Mouse (Mus musculus) midbrain, embryonic 10.5 days (tissue): ENCODE measurements at regions not wholly inside any gene's neighbourhood (a gene's known extent, or its start where the extent isn't known, plus 50 kb on each side); places are given as distances from the start of the nearest gene placed in this dataset.

Experiments
- DNase-seq: peaks from one replicate; pipeline ENCODE4 v3.0.0-alpha.2; 2017; ENCODE audit warnings: low spot score
- H3K27ac ChIP-seq: fragments of 300-500 bp; sonication (generic); replicated peaks from 2 replicates; pipeline ENCODE4 v1.5.1; 2016; ENCODE audit warnings: mild to moderate bottlenecking
- H3K27me3 ChIP-seq: fragments of 300-500 bp; sonication (generic); 2 replicates; pipeline ENCODE4 v1.6.1; 2016; ENCODE audit warnings: low read depth, mild to moderate bottlenecking; ENCODE audit not compliant: poor library complexity, severe bottlenecking
- H3K36me3 ChIP-seq: fragments of 300-500 bp; sonication (generic); 2 replicates; pipeline ENCODE4 v1.6.1; 2016; ENCODE audit warnings: mild to moderate bottlenecking, moderate library complexity
- H3K4me1 ChIP-seq: fragments of 300-500 bp; sonication (generic); 2 replicates; pipeline ENCODE4 v1.6.1; 2016
- H3K4me3 ChIP-seq: fragments of 300-500 bp; sonication (generic); 2 replicates; pipeline ENCODE4 v1.5.1; 2016; ENCODE audit warnings: mild to moderate bottlenecking, moderate library complexity
- H3K9me3 ChIP-seq: fragments of 300-500 bp; sonication (generic); replicated peaks from 2 replicates; pipeline ENCODE4 v1.6.1; 2016; ENCODE audit warnings: mild to moderate bottlenecking
- WGBS: fragments of 180-500 bp; shearing (Covaris S2); methylation state at CpG from one replicate; pipeline ENCODE4 v1.1.7; 2016; 5-methylcytosine and 5-hydroxymethylcytosine counted together

DNA sequence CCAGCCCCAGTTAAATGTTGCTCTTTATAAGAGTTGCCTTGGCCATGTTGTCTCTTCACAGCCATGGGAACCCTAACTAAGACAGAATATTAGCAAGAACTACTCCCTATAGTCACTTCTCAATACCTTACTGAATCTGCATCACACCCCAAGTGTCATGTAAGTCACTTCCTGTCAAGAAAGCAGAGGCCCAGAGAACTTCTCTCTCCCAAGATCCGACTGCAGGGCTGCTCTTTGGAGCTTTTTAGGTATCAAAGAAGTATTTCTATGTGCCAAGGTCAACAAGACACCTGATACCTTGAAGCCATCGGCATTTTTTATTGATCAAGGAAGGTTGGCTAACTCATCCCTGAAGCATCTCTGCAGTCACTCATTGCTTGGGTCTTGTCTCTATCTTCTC, 72.0 kb upstream of the Rap1b start:
- H3K4me1 ChIP-seq, result no peaks in the 10 kb centered on the region
- no peaks in the 10 kb centered on the region for H3K36me3 ChIP-seq
- 86% methylated on average over 2 of the region's 2 CpGs for WGBS
- no peaks in the 10 kb centered on the region for H3K9me3 ChIP-seq
- H3K27me3 ChIP-seq, result no peaks in the 10 kb centered on the region
- no peak for DNase-seq
- H3K4me3 ChIP-seq, result no peak overlapping the region
- H3K27ac ChIP-seq, result no peak overlapping the region

DNA sequence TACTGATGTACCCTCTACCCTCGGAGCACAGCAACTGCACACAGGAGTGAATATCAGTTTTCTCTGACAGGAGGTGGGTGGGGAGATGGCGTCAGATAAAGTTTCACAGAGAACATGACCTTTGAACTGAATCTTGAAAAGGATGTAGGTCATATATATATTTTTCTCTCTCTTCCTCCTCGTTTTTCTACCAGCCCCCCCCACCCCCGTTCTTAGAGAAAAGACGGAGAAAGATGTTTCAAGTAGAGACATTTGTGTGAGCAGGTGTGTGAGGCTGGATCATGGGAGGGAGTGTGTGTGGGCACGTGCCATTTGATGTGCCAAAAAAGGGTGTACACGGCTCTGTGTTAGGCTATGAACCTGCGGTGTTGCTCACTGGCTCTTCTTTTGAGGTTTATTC, 72.8 kb upstream of the Rap1b start:
- Histone ChIP-seq H3K9me3 (no peaks in the 10 kb centered on the region), H3K27ac (no peak overlapping the region), H3K4me3 (no peak overlapping the region), H3K36me3 (no peaks in the 10 kb centered on the region), H3K27me3 (no peaks in the 10 kb centered on the region), H3K4me1 (no peaks in the 10 kb centered on the region)
- 84% methylated on average over 8 of the region's 8 CpGs for WGBS
- no peak for DNase-seq

DNA sequence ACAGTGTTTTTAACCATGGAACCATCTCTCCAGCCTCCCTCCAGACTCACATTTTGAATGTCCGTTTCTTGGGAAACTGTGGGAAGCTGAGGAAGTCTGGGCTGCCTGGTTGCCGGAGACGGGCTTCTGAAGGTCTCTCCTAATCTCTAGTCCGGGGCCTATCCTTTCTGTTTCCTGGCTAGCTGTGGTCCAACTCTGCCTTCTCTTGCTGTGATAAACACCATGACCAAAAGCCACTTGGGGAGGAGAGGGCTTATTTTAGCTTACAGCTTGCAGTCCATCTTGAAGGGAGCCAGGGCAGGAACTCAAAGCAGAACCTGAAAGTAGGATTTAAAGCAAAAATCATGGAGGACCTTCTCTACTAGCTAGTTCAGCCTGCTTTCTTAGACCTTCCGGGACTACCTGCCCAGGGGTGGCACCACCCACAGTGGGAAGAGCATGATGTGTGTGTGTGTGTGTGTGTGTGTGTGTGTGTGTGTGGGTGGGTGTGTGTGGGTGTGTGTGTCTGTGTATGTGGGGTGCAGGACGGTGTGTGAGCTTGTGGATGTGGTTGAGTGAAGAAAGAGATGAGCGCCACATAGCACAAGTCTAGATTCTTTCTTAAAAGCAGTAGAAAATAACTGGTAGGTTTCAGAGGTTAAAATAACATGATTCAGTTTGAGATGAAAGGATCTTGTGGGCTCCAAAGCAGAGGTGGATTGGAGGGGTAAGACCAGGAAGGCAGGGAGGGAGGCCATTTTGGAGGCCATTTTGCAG, 73.5 kb upstream of the Rap1b start:
- 92% methylated on average over 7 of the region's 7 CpGs for WGBS
- Histone ChIP-seq H3K4me1 (no peaks in the 10 kb centered on the region), H3K36me3 (no peaks in the 10 kb centered on the region), H3K27me3 (no peaks in the 10 kb centered on the region), H3K27ac (no peak overlapping the region), H3K9me3 (no peaks in the 10 kb centered on the region), H3K4me3 (no peak overlapping the region)
- no peak for DNase-seq

DNA sequence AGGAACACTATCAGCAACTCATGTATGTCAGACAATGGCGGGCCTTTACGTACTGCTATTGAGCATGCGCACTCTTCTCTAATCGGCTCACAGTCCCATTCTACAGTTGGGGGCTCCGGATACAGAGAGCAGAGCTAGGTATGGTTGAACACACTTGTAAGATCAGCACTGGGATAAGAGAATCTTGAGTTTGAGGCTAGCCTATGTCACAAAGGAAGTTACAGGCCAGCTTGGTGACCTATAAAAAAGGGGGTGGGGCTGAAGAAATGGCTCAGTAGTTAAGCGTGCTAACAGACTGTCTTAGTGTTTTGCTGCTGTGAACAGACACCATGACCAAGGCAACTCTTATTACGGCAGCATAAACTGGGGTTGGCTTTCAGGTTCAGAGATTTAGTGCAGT, 79.4 kb upstream of the Rap1b start:
- no peaks in the 10 kb centered on the region for H3K27me3 ChIP-seq
- no peaks in the 10 kb centered on the region for H3K36me3 ChIP-seq
- no peak overlapping the region for H3K4me3 ChIP-seq
- 95% methylated on average over 7 of the region's 7 CpGs for WGBS
- DNase-seq, result no peak
- no peaks in the 10 kb centered on the region for H3K9me3 ChIP-seq
- no peak overlapping the region for H3K27ac ChIP-seq
- no peaks in the 10 kb centered on the region for H3K4me1 ChIP-seq

DNA sequence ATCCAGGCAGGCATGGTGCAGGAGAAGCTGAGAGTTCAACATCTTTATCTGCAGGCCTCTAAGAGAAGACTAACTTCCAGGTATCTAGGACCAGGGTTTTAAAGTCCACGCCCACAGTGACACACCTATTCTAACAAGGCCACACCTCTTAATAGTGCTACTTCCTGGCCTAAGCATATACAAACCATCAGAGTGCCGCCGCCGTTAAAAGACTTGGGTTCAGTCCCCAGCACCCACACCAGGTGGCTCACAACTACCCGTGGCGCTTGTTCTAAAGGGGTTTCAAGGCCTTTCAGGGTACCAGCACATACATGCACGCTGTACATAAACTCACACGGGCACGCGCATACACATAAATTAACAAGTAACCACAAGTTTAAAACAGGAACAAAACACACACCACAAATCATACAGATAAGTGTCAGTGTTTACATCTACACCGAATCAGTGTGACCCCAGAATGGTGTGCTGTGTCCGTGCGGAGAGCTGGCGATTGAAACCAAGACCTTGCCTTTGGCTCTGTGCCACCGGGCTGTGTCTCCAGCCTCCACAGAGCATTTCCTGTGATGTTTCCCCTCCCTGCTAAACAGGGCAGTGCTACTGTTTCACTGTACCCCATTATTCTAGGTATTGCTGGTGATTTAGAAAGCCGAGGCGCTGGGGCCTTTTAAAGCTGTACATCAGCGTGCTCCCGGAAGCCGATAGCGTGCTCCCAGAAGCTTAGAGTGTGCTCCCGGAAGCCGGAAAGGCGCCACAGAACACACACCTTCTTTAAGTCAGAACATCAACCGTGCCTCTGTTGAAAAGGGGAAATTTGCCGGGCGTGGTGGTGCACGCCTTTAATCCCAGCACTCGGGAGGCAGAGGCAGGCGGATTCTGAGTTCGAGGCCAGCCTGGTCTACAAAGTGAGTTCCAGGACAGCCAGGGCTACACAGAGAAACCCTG, 80.0 kb upstream of the Rap1b start:
- Histone ChIP-seq H3K36me3 (no peaks in the 10 kb centered on the region), H3K27me3 (no peaks in the 10 kb centered on the region), H3K4me1 (no peaks in the 10 kb centered on the region), H3K9me3 (no peaks in the 10 kb centered on the region), H3K4me3 (no peak overlapping the region), H3K27ac (no peak overlapping the region)
- WGBS, result 94% methylated on average over 31 of the region's 31 CpGs
- DNase-seq, result no peak

DNA sequence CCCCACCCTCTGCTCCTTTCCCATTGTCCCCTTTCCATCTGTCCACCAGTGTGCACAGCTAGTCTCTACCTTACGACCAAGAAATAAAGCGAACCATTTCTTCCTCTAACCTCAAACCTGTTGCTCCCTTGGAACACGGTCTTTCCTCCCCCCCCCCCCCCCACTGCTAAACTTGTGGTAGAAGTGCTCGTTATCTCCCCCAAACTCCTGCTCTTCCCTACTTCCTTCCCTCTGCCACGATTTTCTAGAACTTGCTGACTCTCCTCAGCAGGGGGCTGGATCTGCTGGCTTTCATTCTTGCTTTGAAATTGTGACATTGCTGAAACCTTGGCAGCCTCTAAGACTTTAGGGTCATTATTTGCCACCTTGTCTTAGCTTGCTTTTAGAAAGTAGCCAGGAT, 83.2 kb upstream of the Rap1b start:
- 62% methylated on average over 5 of the region's 5 CpGs for WGBS
- no peaks in the 10 kb centered on the region for H3K36me3 ChIP-seq

DNA sequence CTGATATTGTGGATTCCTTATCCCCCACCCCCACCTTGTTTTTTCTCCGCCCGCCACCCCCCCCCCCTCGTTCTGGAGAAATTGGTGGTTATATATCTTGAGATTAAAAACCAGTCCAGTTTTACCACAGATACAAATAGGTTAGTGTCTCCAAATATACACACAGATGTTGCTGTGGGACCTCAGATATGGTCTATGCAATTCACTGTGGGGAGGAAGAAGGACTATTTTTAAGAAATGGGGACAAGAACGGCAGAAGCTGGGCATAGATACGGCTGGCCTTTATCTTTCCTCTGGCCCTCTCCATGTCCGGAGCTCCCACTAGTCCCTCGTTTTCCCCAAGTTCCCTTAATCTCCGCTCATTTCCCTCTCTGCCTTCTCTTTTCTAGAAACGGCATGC, 89.0 kb upstream of the Rap1b start:
- no peak overlapping the region for H3K27ac ChIP-seq
- 82% methylated on average over 9 of the region's 9 CpGs for WGBS
- H3K4me3 ChIP-seq, result no peak overlapping the region
- no peaks in the 10 kb centered on the region for H3K36me3 ChIP-seq
- peaks cover 5% of the 10 kb centered on the region for H3K4me1 ChIP-seq
- H3K27me3 ChIP-seq, result no peaks in the 10 kb centered on the region
- no peaks in the 10 kb centered on the region for H3K9me3 ChIP-seq
- no peak for DNase-seq

More for the DNA sequence above, 83.2 kb upstream of the Rap1b start:
- no peaks in the 10 kb centered on the region for H3K9me3 ChIP-seq
- no peak for DNase-seq
- no peaks in the 10 kb centered on the region for H3K27me3 ChIP-seq
- H3K4me3 ChIP-seq, result no peak overlapping the region
- H3K27ac ChIP-seq, result no peak overlapping the region
- H3K4me1 ChIP-seq, result peaks cover 5% of the 10 kb centered on the region

DNA sequence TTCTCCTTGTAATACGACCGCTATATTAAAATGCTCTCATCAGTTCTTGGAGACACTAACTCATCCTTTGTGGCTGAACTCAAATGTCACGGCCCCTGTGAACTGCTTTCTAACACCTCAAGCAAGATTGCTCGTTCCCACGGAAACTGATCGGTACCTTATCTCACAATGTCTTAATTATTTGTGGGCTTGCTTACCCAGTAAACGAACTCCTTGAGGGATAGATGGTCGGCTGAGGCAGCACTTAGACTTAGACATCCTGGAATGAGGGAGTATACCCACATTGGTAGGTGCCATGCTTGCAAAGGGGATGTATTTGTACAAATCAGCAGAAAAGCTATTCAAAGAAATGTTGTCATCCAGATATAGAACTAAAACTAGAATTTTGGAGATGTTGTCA, 92.9 kb upstream of the Rap1b start:
- DNase-seq, result no peak
- Histone ChIP-seq H3K9me3 (no peaks in the 10 kb centered on the region), H3K27ac (no peak overlapping the region), H3K36me3 (no peaks in the 10 kb centered on the region), H3K4me1 (peaks cover 4% of the 10 kb centered on the region; the same call in 1 of the 2 replicates), H3K27me3 (no peaks in the 10 kb centered on the region), H3K4me3 (no peak overlapping the region)
- WGBS, result 83% methylated on average over 8 of the region's 8 CpGs

DNA sequence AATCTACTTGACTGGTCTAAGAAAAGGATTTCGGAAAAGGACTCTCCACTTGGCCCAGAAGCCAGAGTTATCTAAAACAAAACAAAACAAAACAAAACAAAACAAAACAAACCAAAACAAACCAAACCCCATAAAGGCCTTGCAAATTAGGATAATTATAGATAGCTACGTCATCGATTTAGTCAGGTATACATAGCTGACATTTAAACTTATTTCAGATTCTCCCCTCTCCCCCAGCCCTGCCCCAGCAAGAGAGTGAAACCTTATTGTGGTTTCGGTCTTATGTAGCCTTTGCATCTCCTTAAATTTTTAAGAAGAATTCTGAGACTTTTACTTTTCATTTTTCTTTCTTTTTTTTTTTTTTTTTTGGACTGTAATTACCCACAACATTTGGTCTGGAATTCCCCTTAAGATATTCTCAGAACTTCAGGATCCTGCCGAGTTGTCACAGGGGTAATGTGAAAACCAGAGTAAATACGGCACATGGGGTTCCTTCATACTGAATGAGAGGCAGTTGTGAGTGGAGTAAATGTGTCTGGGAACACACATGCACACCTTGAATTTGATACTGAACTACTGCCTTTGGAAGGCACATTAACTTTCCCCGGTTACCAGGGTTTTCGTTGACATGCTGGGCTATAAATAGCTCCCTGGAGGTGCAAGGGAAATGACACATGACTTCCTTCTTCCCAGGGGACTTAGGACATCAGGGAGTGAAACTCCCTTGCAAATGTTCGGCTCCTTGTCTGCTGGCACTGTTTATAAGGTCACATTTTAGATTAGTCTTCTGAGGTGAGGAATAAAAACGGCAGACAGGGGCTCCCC, 94.8 kb upstream of the Rap1b start:
- no peaks in the 10 kb centered on the region for H3K27me3 ChIP-seq
- DNase-seq, result no peak
- no peak overlapping the region for H3K27ac ChIP-seq
- no peak overlapping the region for H3K4me3 ChIP-seq
- H3K4me1 ChIP-seq, result peaks cover 4% of the 10 kb centered on the region; the same call in 1 of the 2 replicates
- H3K9me3 ChIP-seq, result no peaks in the 10 kb centered on the region
- WGBS, result 69% methylated on average over 10 of the region's 10 CpGs
- H3K36me3 ChIP-seq, result no peaks in the 10 kb centered on the region

DNA sequence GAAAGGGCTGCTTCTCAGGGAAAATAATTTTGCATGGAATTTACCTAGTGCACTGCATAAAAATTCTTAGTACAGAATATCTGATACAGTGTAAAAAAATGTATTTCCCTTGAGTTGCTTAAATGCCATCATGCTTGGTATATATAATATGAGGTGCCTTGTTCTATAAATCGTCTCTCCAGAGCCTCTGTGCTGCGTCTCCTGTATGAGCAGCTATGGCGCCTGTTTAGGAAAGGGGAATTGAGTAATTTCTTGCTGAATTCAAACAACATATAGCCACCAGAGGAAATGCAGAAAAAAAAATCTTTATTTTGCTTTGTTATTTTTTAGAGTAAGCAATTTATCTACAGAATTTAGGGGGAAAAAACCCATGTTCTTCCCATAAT, 95.4 kb upstream of the Rap1b start:
- Histone ChIP-seq H3K27me3 (no peaks in the 10 kb centered on the region), H3K4me1 (peaks cover 4% of the 10 kb centered on the region; the same call in 1 of the 2 replicates), H3K9me3 (no peaks in the 10 kb centered on the region), H3K4me3 (no peak overlapping the region), H3K27ac (no peak overlapping the region), H3K36me3 (no peaks in the 10 kb centered on the region)
- WGBS, result 88% methylated on average over 3 of the region's 3 CpGs
- no peak for DNase-seq

DNA sequence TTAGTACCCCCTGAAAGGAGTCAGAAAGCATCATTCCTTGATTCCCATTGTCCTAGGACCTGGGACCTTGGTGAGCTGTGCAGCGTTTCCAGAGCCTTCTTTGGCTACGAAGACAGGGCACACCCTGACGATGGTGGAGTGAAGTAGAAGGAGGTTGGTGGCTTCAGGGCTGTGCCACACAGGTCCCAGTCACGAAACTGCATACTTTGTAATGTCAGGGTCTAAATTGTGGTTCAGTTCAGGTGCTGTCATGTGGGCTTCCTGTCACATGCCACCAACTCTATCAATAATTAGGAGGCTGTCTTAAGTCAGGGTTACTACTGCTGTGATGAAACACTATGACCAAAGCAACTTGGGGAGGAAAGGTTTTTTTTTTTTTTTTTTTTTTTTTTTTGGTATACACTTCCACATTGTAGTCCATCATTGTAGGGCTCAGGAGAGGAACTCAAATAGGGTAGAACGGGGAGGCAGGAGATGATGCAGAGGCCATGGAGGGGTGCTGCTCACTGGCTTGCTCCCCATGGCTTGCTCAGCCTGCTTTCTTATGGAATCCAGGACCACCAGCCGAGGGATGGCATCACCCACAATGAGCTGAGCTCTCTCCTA, 98.0 kb upstream of the Rap1b start:
- Histone ChIP-seq H3K27ac (no peak overlapping the region), H3K27me3 (no peaks in the 10 kb centered on the region), H3K9me3 (no peaks in the 10 kb centered on the region), H3K36me3 (no peaks in the 10 kb centered on the region), H3K4me3 (no peak overlapping the region), H3K4me1 (peaks cover 4% of the 10 kb centered on the region; the same call in 1 of the 2 replicates)
- no peak for DNase-seq
- 90% methylated on average over 6 of the region's 6 CpGs for WGBS

DNA sequence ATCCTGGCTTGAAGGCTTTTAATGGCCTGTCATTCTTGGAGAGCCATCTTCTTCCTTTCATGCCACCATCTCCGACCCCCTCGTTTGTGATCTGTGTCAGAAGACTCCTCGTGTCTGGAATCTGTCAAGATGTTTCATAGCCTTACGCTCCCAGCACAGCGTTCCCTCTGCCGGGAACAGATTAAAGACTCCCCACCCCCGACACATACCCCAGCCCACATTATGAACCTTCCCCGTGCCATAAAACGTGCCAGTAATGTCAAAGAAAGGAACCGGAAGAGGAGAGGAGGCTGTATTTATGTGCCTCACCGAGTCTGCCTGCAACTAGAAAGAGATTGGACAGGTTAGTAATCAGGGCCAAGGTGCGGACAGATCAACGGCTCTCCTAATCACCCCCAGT, 101.4 kb upstream of the Rap1b start:
- 85% methylated on average over 13 of the region's 13 CpGs for WGBS

More for the DNA sequence above, 101.4 kb upstream of the Rap1b start:
- no peak overlapping the region for H3K27ac ChIP-seq
- H3K4me1 ChIP-seq, result no peaks in the 10 kb centered on the region
- DNase-seq, result no peak
- no peaks in the 10 kb centered on the region for H3K36me3 ChIP-seq
- no peaks in the 10 kb centered on the region for H3K9me3 ChIP-seq
- no peak overlapping the region for H3K4me3 ChIP-seq
- no peaks in the 10 kb centered on the region for H3K27me3 ChIP-seq
